Mouse (Mus musculus): ENCODE measurements around the gene Tnnc1.

GRCm38 (mm10) chr14:31260932-31261331, 52.8 kb downstream of the Tnnc1 start:
- TF ChIP-seq CTCF (conservative IDR thresholded peaks at IDR 0.05; ENCODE audit: low read length) (no peak), POU5F1 (IDR thresholded peaks at IDR 0.05; ENCODE audit: borderline replicate concordance, low read length) (no peak), NANOG (IDR thresholded peaks at IDR 0.05; ENCODE audit: borderline replicate concordance, low read length) (no peak)
